Mouse (Mus musculus) layer of hippocampus, adult 9-11 months (tissue): Measurements from ENCODE around the gene Pbxip1.

Experiments
- DNase-seq: peaks from one replicate; pipeline ENCODE4 v3.0.0; 2022

Gene Pbxip1

GRCm38 (mm10) chr3:89435041-89435440 is 1.5 kb upstream of the Pbxip1 start:
- DNase-seq, result no peak

DNA sequence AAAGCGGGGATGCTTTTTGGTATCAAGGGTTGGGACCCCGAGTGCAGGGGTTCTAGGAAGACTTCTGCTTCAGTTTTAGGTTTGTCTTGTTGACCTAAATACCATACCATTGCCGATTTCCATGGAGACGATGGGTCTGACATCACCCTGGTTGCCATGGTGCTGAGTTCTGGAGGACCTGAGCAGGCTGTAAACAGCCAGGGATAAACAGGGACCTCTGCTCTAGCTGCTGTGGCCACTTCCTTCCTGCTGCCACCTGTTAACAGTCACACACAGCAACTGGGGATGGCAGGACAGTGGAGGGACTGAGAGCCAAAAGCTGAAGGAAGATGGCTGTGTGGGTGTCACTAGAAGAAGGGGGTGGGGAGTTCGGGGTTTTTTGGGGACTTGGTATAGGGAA is 763 bp downstream of the Pbxip1 start:
- DNase-seq, result no peak

DNA sequence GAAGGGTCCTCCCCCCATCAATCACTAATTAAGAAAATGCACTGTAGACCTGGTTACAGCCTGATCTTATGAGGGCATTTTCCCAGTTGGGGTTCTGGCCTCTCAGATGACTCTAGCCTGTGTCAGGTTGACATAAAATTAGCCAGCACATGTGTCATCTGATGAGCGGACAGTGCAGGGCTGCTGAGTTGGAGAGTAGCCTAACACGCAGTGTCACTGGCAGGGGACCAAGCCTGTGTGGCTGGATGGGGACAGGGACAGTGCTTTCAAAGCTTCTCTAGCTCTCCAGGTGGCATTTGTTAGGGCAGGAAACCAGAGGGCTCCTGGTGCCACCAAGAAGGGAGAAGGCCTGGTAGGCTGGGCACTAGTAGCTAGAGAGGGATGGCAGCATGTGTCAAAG is 4.2 kb downstream of the Pbxip1 start:
- DNase-seq, result no peak

DNA sequence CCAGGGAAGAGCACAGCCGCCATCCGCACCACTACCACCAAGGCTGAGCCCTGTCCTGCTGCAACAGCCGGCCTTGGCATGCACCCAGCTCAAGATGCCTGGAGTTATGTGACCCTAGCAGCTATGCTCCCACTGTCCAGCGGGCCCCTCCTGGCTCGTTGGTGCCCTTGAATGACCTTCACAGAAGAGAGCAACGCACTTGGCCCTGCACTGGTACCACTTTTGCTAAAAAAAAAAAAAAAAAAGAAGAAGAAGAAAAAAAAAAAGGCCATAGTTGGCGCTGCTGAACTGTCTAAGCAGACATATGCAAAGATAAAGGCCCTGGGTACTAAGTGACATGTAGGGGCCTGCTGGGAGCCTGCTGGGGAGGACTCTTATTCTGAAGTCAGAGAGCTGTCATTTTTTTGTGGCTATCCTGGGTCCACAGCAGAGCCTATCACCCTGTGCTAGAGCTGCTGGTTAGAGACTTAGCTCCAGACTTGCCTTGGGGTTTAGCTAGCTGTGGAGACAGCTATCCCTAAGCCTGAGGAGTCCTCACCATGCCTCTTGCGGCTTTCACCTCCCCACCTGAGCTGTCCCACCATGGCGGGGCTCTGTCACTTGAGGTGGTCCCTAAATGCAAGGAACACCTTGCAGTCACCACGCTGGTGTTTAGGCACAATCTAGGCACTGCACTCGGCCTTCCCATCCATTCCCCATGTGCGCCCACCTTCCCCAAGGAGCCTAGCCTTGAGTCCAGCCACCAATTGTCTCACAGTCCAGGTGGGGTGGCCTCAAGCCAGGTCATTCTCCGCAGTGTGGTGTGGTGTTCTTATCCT is 12.4 kb downstream of the Pbxip1 start:
- no peak for DNase-seq

GRCm38 (mm10) chr3:89449541-89449940 is 13.0 kb downstream of the Pbxip1 start:
- DNase-seq, result peak; percentile 69

GRCm38 (mm10) chr3:89451916-89452315 is 15.4 kb downstream of the Pbxip1 start:
- DNase-seq, result no peak

DNA sequence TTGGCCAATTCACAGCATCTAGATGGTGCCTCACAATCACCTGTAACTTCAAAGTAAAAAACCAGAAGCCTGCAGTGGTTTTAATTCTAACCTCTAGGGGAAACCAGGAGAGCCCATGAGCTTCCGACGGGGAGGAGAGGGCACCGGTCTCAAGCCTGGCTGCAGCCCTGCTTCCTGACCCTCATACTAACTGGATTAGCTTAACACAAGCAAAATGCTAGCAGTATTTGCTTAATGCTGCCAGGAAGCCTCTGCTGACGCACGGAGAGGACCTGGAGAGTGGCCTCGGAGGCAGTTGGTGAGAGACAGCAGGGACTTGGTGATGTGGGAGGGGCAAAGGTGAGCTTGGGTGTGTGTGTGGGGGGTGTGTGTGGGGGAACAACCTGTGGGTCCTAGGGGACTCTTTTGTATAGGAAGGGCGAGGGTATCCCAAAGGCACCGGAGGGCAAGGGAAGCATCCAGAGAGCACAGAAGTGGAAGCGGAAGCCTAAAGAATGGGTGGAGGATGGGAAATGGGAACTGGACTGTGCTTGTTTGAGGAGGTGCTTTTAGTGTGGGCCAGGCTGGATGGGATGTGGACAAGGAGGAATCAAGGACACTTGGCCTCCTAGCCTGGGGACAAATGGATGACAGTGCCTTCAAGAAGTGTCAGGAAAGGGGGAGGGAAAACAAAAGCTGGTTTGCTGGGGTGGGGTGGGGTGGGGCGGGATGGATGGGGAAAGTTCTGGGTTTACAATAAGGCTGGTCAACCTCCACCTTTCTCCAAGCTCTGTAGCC is 18.1 kb downstream of the Pbxip1 start, which contains the start of gene Pmvk:
TSS of gene Pmvk (plus strand) at position 141 of the 777 bp plus-strand sequence.
- no peak for DNase-seq

DNA sequence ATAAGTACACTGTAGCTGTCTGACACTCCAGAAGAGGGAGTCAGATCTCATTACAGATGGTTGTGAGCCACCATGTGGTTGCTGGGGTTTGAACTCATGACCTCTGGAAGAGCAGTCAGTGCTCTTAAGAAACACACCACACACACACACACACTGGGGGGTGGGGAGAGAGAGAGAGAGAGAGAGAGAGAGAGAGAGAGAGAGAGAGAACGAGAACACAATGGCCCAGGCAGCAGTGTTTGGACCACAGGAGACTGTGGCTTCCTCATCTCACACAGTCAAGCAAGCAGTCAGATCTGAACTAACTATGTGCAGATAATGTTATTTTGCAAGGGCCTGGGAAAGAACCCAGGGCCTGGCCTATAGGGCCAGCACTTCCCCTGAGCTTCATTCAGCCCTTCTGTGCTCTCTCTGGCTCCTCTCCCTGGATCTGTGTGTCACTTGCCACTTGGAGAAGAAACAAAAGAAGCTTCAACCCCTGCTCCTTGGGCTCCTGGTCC is 19.3 kb downstream of the Pbxip1 start:
- DNase-seq, result no peak

DNA sequence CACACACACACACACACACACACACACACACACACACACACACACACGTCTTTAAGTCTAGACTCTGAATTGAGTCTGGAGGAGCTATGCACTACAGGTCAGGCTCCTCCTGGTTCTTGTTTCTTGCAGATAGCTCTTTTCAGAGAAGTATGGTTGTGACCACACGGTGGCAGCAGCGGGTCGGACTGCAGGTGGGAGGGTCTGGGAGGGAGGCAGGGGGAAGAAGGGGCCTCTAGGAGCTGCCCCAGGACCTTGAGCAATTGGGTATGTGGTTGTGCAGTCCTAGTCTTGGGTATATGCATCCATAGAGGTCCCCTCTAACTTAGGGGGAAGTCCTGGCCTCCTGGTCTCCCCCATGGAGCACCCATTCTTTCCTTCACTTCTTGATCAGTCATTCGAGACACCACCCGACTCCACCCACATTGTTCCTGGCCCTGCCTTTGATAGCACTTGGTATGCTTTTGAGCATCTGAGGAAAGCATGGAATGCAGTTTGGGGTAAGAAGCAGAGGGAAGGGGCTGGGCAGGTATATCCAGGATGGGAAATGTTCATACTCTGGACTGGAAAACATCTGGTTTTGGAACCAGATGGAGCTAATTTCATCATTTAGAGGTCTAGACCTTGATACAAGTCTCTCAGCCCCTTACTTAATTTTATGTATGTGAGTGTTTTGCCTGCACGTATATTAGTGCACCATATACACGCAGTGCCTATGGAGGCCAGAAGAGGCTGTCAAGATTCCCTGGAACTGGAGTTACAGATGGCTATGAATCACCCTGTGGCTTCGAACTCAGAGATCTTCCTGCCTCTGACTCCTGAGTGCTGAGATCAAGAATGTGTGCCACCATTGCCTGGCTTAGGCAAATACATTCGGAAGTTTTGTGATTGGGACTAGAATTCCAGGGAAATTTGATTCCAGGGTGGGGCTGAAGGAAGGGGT is 20.5 kb downstream of the Pbxip1 start:
- no peak for DNase-seq

- DNase-seq, result no peak
Measured at GRCm38 (mm10) chr3:89458372-89458964, 22.0 kb downstream of the Pbxip1 start.

DNA sequence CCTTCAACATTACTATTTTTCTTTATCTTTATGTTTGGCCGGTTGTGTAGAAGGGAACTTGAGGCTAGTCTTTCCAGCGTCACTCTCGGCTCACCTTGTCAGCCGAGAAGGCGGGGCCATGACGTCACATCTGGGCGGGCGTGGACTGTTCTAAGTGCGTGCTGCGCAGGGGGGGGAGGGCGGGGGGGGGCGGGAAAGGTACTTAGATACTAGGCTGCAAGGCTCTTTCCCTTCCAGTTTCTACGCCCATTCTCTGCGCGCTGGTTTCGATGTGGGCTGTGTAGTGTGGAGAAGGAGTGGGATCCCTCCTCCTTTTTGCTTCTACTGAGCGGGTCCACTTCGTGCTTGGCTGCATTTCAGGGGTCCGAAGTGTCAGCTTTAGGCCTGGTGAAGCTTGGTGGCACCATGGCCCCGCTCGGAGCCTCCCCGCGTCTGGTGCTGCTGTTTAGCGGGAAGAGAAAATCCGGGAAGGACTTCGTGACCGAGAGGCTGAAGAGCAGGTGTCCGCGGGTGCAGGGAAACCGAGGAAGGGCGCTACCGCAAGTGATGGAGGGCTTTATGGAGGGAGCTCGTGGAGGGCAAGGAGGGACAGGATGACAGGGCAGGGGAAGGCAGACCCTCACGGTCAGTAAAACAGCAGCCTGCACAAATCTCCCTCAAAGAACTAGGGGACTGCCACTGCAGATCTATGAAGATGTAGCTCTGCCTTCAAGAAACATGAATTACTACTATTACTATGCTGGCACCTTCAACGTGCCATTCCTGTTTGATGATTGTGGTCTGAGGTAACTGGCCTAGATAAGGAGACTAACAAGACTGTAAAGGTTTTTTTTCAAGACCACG is 22.7 kb downstream of the Pbxip1 start:
- DNase-seq, result peak; percentile 92

GRCm38 (mm10) chr3:89468268-89468667 is 31.8 kb downstream of the Pbxip1 start:
- no peak for DNase-seq

GRCm38 (mm10) chr3:89472280-89472679 is 35.8 kb downstream of the Pbxip1 start:
- no peak for DNase-seq

GRCm38 (mm10) chr3:89473838-89474237 is 37.3 kb downstream of the Pbxip1 start:
- no peak for DNase-seq

DNA sequence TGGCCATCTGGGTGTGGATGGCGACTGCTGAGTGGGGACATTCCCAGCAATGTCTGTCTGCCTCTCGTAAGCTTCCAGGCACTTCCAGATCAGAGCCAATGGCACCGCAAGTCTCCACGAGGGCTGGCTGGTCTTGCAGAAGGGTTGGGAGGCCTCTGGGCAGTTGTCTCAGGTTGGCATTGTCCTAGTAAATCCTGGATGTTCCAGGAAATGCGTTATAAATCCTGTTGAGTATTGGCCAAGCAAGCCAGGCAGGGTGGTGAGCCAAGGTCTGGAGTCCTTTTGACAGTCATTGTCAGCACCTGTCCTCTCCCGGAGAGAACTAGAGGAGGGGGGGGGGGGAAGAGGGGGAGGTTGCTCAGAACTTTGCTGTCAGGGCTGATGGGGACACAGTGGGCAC is 42.5 kb downstream of the Pbxip1 start:
- no peak for DNase-seq

DNA sequence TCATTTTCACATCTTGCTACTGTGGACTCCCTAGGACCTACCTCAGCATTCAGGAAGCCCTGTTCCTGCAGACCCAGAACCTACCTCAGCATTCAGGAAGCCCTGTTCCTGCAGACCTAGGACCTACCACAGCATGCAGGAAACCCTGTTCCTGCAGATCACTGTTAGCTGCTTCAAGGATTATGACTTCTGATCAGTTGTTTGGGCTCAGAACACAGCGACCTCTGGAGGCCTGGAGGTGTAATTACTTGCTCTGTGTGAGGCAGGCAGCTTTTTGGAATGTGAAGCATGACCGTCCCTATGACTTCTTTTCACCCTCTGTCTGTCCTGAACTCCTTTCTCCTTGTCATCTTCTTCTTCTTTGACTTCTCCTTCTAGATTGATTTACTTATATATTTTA is 45.0 kb downstream of the Pbxip1 start:
- DNase-seq, result no peak

DNA sequence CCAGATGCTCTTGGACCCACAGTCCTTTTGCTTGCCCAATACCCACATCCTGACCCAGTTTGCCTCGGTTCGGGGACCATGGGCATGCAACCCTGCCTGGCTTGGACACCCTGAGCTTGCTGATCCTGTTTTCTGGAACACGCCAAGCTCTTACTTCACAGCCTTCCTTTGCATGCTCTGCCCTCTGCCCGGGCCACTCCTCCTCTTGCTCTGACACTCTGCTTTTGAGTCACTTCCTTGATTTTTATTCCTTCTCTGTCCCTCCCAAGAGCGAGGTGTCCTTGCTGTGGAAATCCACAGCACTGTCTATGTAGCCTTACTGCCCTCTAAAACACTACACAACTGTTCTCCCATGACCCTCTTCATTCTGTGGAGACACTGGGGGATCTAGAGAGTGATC is 45.7 kb downstream of the Pbxip1 start:
- no peak for DNase-seq

GRCm38 (mm10) chr3:89484766-89485524 is 48.4 kb downstream of the Pbxip1 start:
- DNase-seq, result peak; percentile 42

- DNase-seq, result no peak
Measured at GRCm38 (mm10) chr3:89486111-89486510, 49.6 kb downstream of the Pbxip1 start.

DNA sequence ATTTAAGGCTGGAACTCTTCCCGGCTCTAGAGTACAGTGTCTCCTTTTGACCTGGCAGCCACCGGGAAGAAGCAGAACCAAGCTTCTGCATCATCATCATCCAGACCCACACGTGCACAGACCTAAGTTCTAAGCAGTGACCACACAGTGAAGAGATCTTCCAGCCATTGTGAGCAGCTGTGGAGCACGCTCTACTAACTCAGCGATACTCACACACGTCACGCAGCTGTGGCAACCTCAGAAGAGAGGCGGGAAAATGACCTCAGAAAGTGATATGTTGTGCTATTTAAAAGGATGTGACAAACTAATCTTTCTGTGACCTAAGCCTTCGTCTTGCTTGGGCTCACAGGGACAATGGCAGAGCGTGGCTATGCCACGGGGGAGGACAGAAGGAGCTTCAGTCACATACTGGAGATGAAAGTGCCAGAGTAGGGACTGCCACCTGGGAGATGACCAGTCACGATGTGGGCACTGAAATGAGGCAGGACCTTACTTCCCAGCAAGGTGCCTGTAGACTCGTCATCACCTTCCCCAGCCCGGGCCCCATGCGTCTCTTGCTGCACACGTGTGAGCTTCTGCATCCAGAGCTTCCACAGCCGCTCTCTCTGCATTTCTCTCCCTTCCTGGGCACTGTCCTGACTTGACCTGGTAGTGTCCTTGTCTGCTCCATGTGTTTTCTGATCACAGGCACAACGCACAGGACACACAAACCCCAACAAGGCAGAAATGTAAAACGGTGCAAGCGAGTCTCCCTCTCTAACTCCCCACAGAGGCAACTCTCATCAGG is 50.6 kb downstream of the Pbxip1 start:
- DNase-seq, result no peak
